Mouse (Mus musculus) G1E (cell line): ENCODE measurements around the gene Stt3a.

Source experiments
- CTCF ChIP-seq: IDR thresholded peaks from 2 replicates; pipeline ENCODE4 v1.5.1; 2012; ENCODE audit warnings: low read depth, low read length, inconsistent platforms, mixed read lengths
- POLR2AphosphoS5 ChIP-seq: IDR thresholded peaks from 2 replicates; pipeline ENCODE4 v1.6.1; 2012; ENCODE audit warnings: low read depth, low read length, inconsistent platforms; ENCODE audit not compliant: insufficient replicate concordance
- TAL1 ChIP-seq: conservative IDR thresholded peaks from 2 replicates; pipeline ENCODE4 v1.6.1; 2012; ENCODE audit warnings: low read depth, low read length, inconsistent platforms, mixed read lengths

DNA sequence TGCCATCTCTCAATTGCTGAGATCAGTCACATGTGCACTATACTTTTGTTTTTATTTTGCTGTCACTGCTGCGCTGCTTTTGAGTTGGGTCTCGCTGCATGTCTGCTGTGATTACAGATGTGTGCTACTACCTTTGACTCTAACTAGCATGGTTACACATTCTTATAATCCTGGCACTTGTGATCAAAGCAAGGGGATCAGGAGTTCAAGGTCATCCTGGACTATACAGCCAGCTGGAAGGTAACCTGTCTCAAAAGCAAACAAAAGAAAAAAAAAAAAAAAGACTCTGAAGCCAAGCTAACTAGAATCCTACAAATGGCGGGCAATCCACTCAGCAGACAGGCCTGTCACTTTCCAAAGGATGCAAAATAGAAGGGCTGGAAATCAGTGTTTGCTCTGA, 24.7 kb upstream of the Stt3a start:
- no peak for TF ChIP-seq CTCF
- no peak for TF ChIP-seq TAL1
- TF ChIP-seq POLR2AphosphoS5 = no peak
